Mouse (Mus musculus) heart, adult 2 months (tissue): Measurements from ENCODE around the gene Kansl2.

ENCODE experiments used
- CTCF ChIP-seq: fragments of 200-600 bp; IDR thresholded peaks from 2 replicates; pipeline ENCODE4 v1.8.1; 2022; ENCODE audit warnings: antibody characterized with exemption, mild to moderate bottlenecking, moderate library complexity
- POLR2A ChIP-seq: fragments of 200-500 bp; IDR thresholded peaks from 2 replicates; pipeline ENCODE4 v1.6.1; 2011; ENCODE audit warnings: mild to moderate bottlenecking, low read depth, low read length, control low read depth; ENCODE audit not compliant: insufficient read depth

- no peak for TF ChIP-seq POLR2A
- no peak for TF ChIP-seq CTCF
Measured at GRCm38 (mm10) chr15:98552758-98553157, 18.7 kb upstream of the Kansl2 start.
